Mouse (Mus musculus) liver, embryonic 14.5 days (tissue): ENCODE measurements around the gene Kiss1r. TPM values are rescaled to one million over a fixed set of nuclear protein-coding genes. Genes with fewer than 3 reads are reported as not detected.
A peak's percentile ranks its signal among the peaks of the same experiment; 100 is the strongest.
"Not testable (repeated sequence)": the region's sequence is repeated elsewhere in the genome, so short reads cannot be mapped to it uniquely, and the experiment has no call there.

Experiments used
- ATAC-seq: fragments of 200-750 bp; cut with Nextera tagmentation; 2 replicates; pipeline ENCODE4 v1.8.0; 2017; ENCODE audit warnings: moderate number of reproducible peaks, mild to moderate bottlenecking, moderate library complexity; ENCODE audit not compliant: insufficient read depth
- DNase-seq, 3 experiments: peaks; one replicate each; pipeline ENCODE4 v3.0.0-alpha.2; 2012 to 2013; ENCODE audit warnings: low read depth in 3 of 3, low spot score in 3 of 3
- H3K27ac ChIP-seq: fragments of 300-500 bp; sonication (generic); 2 replicates; pipeline ENCODE4 v1.5.1; 2014; ENCODE audit warnings: moderate library complexity, mild to moderate bottlenecking, control low read depth, inconsistent platforms
- H3K27me3 ChIP-seq: fragments of 300-500 bp; sonication (generic); 2 replicates; pipeline ENCODE4 v1.6.1; 2014; ENCODE audit warnings: mild to moderate bottlenecking, low read length, moderate library complexity; ENCODE audit not compliant: control insufficient read depth, insufficient read depth
- H3K36me3 ChIP-seq: fragments of 300-500 bp; sonication (generic); replicated peaks from 2 replicates; pipeline ENCODE4 v1.6.1; 2014; ENCODE audit warnings: low read depth; ENCODE audit not compliant: control insufficient read depth, insufficient read depth
- H3K4me1 ChIP-seq, 2 experiments: fragments of 200-500 bp in 1 of 2; fragments of 300-500 bp in 1 of 2; sonication (generic) in 1 of 2; replicated peaks; 2 replicates each; pipeline ENCODE4 v1.6.1; 2012 to 2014; ENCODE audit warnings: antibody characterized with exemption in 1 of 2, inconsistent platforms in 1 of 2, low read length in 1 of 2; ENCODE audit not compliant: control insufficient read depth in 2 of 2, insufficient read depth in 2 of 2
- H3K4me2 ChIP-seq: fragments of 300-500 bp; sonication (generic); 2 replicates; pipeline ENCODE4 v1.6.1; 2014; ENCODE audit warnings: low read depth, mild to moderate bottlenecking, control low read depth, moderate library complexity
- H3K4me3 ChIP-seq, 2 experiments: fragments of 200-500 bp in 1 of 2; fragments of 300-500 bp in 1 of 2; sonication (generic) in 1 of 2; 2 replicates each; pipeline ENCODE4 v1.5.1; 2012 to 2014; ENCODE audit warnings: low read depth in 2 of 2, low read length in 2 of 2, mild to moderate bottlenecking in 2 of 2, control low read depth in 1 of 2, inconsistent platforms in 1 of 2, moderate library complexity in 1 of 2; ENCODE audit not compliant: insufficient read depth in 1 of 2
- H3K9ac ChIP-seq: fragments of 300-500 bp; sonication (generic); replicated peaks from 2 replicates; pipeline ENCODE4 v1.6.1; 2014; ENCODE audit warnings: mild to moderate bottlenecking, control low read depth, moderate library complexity
- H3K9me3 ChIP-seq: fragments of 300-500 bp; sonication (generic); 2 replicates; pipeline ENCODE4 v1.6.1; 2016; ENCODE audit warnings: low read length, mixed read lengths; ENCODE audit not compliant: control insufficient read depth
- CTCF ChIP-seq: IDR thresholded peaks from 2 replicates; pipeline ENCODE4 v1.5.1; 2016; ENCODE audit warnings: antibody characterized with exemption, low read depth, control low read depth
- EP300 ChIP-seq: IDR thresholded peaks from 2 replicates; pipeline ENCODE4 v1.6.1; 2016; ENCODE audit warnings: antibody characterized with exemption, low read depth
- WGBS: fragments of 180-500 bp; shearing (Covaris S2); extraction: QIAGEN DNeasy Blood & Tissue Kit; methylation state at CpG from one replicate; pipeline ENCODE4 v1.1.7; 2014; ENCODE audit not compliant: insufficient replicate concordance; 5-methylcytosine and 5-hydroxymethylcytosine counted together
- polyA plus RNA-seq, 2 experiments: library from polyadenylated mRNA; depleted of rRNA in 1 of 2; stranded (reverse) in 1 of 2; unstranded in 1 of 2; fragments of >200 nt; fragmentation: Nextera tagmentation in 1 of 2; extraction: Ambion mirVana in 1 of 2; gene quantifications; 2 replicates each; pipeline versions ENCODE4 v1.2.1 to v1.2.3; 2012 to 2014

The Kiss1r gene
- polyA plus RNA-seq, 2 experiments = 0.11 to 0.30 TPM

GRCm38 (mm10) chr10:79886611-79887010 lies 30.2 kb upstream of the Kiss1r start:
- no peaks in the 10 kb centered on the region; the same call in 1 of the 2 replicates for H3K27me3 ChIP-seq
- no peak overlapping the region for H3K9ac ChIP-seq
- H3K4me2 ChIP-seq = no peak overlapping the region
- no peak overlapping the region for H3K4me3 ChIP-seq
- H3K36me3 ChIP-seq = no peaks in the 10 kb centered on the region
- ATAC-seq (no peak), DNase-seq (no peak)
- 70% methylated on average over 8 of the region's 8 CpGs for WGBS
- peaks cover 0 to 6% of the 10 kb centered on the region in 2 experiments; a peak in 2 of 4 replicates for H3K4me1 ChIP-seq
- H3K9me3 ChIP-seq = no peaks in the 10 kb centered on the region
- TF ChIP-seq CTCF (no peak), EP300 (no peak)
- H3K27ac ChIP-seq = no peak overlapping the region

GRCm38 (mm10) chr10:79889386-79889785 lies 27.4 kb upstream of the Kiss1r start:
- DNase-seq = no peak
- WGBS = 38% methylated on average over 2 of the region's 2 CpGs

DNA sequence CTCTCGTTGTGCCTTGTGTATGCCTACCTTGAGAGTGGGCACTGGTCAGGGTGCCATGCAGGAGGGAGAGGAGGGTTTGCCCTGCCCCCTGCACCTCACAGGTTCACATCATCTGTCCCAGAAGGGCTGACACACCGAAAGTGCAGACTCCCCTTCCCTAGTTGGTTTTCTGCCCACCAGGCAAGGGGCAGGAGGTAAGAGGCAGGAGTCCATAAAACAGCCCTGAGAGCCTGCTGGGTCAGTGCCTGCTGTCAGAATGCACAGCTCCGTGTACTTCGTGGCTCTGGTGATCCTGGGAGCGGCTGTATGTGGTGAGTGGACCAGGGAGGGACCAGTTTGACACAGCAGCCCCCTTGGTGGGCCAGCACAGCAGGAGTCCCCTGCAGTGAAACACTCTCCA lies 26.1 kb upstream of the Kiss1r start, which contains the start of gene Cfd:
TSS of gene Cfd (plus strand) at position 184 of the 400 bp plus-strand sequence.
- Histone ChIP-seq H3K9me3 (no peaks in the 10 kb centered on the region), H3K9ac (no peak within 1 kb of the TSS), H3K27ac (no peak within 1 kb of the TSS), H3K27me3 (no peaks in the 10 kb centered on the region), H3K4me3 (no peak within 1 kb of the TSS), H3K4me2 (no peak within 1 kb of the TSS), H3K4me1 (no peaks in the 10 kb centered on the region), H3K36me3 (no peaks in the 10 kb centered on the region)
- ATAC-seq = no peak
- no peak for TF ChIP-seq CTCF
- DNase-seq = no peak
- WGBS = 49% methylated on average over 5 of the region's 5 CpGs

More at GRCm38 (mm10) chr10:79889386-79889785, 27.4 kb upstream of the Kiss1r start:
- Histone ChIP-seq H3K36me3 (no peaks in the 10 kb centered on the region), H3K9me3 (no peaks in the 10 kb centered on the region), H3K27me3 (no peaks in the 10 kb centered on the region), H3K27ac (no peak overlapping the region), H3K4me2 (no peak overlapping the region), H3K4me1 (no peaks in the 10 kb centered on the region), H3K9ac (no peak overlapping the region), H3K4me3 (no peak overlapping the region)
- ATAC-seq = no peak
- no peak for TF ChIP-seq EP300
- TF ChIP-seq CTCF = no peak

DNA sequence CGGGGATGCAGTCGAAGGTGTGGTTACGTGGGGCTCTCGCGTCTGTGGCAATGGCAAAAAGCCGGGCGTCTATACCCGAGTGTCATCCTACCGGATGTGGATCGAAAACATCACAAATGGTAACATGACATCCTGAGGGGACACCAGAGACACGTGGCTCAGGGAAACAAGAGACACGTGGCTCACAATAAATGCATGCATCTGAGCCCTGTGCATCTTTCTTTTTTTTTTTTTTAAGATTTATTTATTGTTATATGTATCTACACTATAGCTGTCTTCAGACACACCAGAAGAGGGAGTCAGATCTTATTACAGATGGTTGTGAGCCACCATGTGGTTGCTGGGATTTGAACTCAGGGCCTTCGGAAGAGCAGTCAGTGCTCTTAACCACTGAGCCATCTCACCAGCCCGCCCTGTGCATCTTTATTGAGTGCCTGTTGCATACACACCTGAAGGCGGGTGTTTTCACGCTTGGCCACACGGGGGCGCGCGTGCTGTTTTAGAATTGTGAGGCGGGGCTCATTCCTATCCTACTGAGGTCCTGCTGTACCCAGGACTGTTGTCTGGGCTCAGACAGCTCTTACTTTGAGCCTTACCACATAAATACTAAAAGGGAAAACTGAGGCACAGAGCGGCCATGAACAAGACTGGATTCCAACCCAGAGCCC lies 24.2 kb upstream of the Kiss1r start:
- not testable (repeated sequence) for H3K27ac ChIP-seq, H3K36me3 ChIP-seq, H3K9me3 ChIP-seq, H3K4me1 ChIP-seq, H3K9ac ChIP-seq, H3K27me3 ChIP-seq, H3K4me2 ChIP-seq, H3K4me3 ChIP-seq
- DNase-seq (peak in 1 of 3 experiments; percentile 57), ATAC-seq (peak; percentile 31; the same call in 1 of the 2 replicates)
- TF ChIP-seq CTCF = peak; percentile 93
- WGBS = 39% methylated on average over 22 of the region's 22 CpGs

DNA sequence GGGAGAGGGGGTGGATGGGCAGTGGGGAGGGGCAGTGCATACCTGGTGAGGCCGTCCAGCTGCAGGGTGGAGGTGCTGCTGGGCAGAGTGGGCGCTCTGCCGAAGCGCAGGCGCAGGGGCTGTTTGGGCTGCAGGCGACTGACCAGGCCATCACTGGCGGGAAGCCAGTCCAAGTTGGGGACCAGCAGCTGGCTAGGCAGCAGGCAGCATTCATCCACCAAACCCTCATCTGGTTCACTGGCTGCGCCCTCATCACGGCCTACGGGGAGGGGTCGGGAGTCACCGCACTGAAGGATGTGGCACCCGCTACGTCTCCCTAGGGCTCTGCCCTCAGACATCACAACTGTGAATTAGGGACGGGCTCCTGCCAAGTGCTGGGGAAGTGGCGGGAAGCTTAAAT lies 20.5 kb upstream of the Kiss1r start:
- H3K27ac ChIP-seq = no peak overlapping the region
- DNase-seq (no peak), ATAC-seq (no peak)
- H3K9ac ChIP-seq = no peak overlapping the region
- no peak for TF ChIP-seq EP300
- TF ChIP-seq CTCF = no peak
- 86% methylated on average over 16 of the region's 16 CpGs for WGBS
- no peaks in the 10 kb centered on the region for H3K27me3 ChIP-seq
- no peaks in the 10 kb centered on the region for H3K36me3 ChIP-seq
- H3K4me2 ChIP-seq = no peak overlapping the region
- H3K9me3 ChIP-seq = no peaks in the 10 kb centered on the region
- no peaks in the 10 kb centered on the region for H3K4me1 ChIP-seq
- no peak overlapping the region for H3K4me3 ChIP-seq
